Mouse (Mus musculus): Measurements from ENCODE around the gene 0610040J01Rik. TPM values are rescaled to one million over a fixed set of nuclear protein-coding genes. Genes with fewer than 3 reads are reported as not detected.
"Not testable (repeated sequence)": the region's sequence is repeated elsewhere in the genome, so short reads cannot be mapped to it uniquely, and the experiment has no call there.

Gene 0610040J01Rik
- polyA plus RNA-seq, 1 experiment from 2014 or later = 5.7 TPM

DNA sequence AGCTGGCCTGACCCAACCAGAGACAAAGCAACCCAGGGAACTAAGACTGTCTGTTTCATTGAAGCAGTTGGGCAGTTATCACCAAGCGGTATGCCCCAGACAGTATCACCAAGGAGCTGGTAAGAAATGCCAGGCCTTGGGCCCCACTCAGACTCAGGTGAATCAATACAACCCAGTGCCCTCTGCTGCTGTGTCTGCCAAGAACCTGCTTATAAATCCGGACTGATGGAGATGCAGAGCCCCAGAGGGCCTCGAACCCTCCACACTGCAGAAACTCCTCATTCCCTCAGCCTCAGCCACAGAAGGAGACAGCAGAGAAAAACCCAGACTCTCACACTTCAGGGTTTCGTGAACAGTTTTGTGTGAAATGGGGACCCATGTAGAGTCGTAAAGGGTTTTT lies 74.1 kb downstream of the 0610040J01Rik start:
- no peak overlapping the region for H3K4me2 ChIP-seq (replicated peaks)
- no peaks in the 10 kb centered on the region for H3K4me1 ChIP-seq
- H3K27ac ChIP-seq = no peak overlapping the region
- WGBS = 92% methylated on average over 5 of the region's 5 CpGs
- no peak for ATAC-seq (ENCODE audit: insufficient number of reproducible peaks, insufficient read depth, low FRiP score, low TSS enrichment)
- H3K9me3 ChIP-seq = no peaks in the 10 kb centered on the region
- no peaks in the 10 kb centered on the region for H3K36me3 ChIP-seq
- H3K9ac ChIP-seq = no peak overlapping the region
- no peaks in the 10 kb centered on the region for H3K27me3 ChIP-seq
- H3K4me3 ChIP-seq = no peak overlapping the region

DNA sequence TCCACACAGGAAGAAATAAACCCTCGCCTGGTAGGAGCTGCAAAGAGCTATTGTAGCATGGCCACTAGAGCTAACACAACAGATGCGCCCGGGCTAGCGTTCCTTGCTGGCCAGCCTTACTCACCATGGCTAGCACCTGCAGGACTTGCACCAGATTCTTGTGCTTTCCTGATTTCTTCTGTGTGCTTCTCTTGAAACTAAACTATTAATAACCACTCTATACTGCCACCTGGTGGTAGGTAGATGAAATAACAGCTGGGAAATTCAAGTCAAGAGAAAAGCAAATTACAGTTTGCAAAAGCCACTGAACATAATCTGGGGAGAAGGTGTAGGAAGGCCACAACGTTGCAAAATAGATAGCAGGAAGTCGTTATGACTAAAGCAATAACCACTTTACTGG lies 74.5 kb downstream of the 0610040J01Rik start:
- Histone ChIP-seq H3K4me3 (no peak overlapping the region), H3K9me3 (no peaks in the 10 kb centered on the region), H3K4me2 (replicated peaks) (no peak overlapping the region), H3K9ac (no peak overlapping the region), H3K27me3 (no peaks in the 10 kb centered on the region), H3K27ac (no peak overlapping the region), H3K36me3 (no peaks in the 10 kb centered on the region), H3K4me1 (no peaks in the 10 kb centered on the region)
- 45% methylated on average over 6 of the region's 6 CpGs for WGBS
- ATAC-seq (ENCODE audit: insufficient number of reproducible peaks, insufficient read depth, low FRiP score, low TSS enrichment) = no peak

DNA sequence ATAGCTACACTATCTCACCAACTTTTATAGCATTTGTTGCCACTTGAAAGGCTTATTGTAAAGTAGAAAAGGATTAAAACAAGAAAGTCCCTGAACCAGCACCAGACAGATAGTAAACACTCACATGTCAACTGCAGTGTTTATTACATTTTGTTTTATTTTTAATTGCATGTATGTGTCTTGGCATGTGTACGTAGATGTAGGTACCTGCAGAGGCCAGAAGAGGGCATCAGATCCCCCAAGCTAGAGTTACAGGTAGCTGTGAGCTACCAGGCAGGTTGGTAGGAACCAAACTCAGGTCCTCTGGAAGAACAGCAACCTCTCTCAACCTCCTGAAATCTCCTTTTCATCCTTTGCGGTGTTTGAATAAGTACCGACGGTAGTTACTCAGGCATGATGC lies 74.9 kb downstream of the 0610040J01Rik start:
- WGBS = 94% methylated on average over 4 of the region's 4 CpGs
- ATAC-seq (ENCODE audit: insufficient number of reproducible peaks, insufficient read depth, low FRiP score, low TSS enrichment) = no peak
- Histone ChIP-seq H3K4me2 (replicated peaks) (no peak overlapping the region), H3K27me3 (no peaks in the 10 kb centered on the region), H3K9ac (no peak overlapping the region), H3K36me3 (no peaks in the 10 kb centered on the region), H3K27ac (no peak overlapping the region), H3K4me1 (no peaks in the 10 kb centered on the region), H3K4me3 (no peak overlapping the region), H3K9me3 (no peaks in the 10 kb centered on the region)

DNA sequence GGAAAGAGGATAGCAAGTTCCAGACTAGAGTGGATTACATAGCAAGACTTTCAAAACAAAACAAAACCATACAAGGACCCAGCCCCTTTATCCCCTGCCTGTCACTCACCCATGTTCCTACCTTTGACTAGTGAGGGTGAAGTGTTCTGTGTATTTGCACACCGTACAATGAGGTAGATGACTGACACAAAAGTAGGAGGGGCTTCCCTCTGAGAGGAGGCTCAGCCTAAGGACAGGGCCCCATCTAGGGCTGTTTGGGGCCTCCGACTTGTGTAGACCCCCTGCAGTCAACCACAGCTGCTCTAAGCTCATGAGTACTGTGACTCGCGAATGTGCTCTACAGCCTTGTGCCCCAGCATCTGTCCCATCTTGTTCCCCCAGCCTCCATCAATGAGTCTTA lies 79.1 kb downstream of the 0610040J01Rik start:
- Histone ChIP-seq H3K27ac (no peak overlapping the region), H3K4me2 (replicated peaks) (no peak overlapping the region), H3K9me3 (no peaks in the 10 kb centered on the region), H3K4me3 (no peak overlapping the region), H3K36me3 (no peaks in the 10 kb centered on the region), H3K27me3 (no peaks in the 10 kb centered on the region), H3K4me1 (no peaks in the 10 kb centered on the region), H3K9ac (no peak overlapping the region)
- ATAC-seq (ENCODE audit: insufficient number of reproducible peaks, insufficient read depth, low FRiP score, low TSS enrichment) = no peak
- 77% methylated on average over 4 of the region's 4 CpGs for WGBS

DNA sequence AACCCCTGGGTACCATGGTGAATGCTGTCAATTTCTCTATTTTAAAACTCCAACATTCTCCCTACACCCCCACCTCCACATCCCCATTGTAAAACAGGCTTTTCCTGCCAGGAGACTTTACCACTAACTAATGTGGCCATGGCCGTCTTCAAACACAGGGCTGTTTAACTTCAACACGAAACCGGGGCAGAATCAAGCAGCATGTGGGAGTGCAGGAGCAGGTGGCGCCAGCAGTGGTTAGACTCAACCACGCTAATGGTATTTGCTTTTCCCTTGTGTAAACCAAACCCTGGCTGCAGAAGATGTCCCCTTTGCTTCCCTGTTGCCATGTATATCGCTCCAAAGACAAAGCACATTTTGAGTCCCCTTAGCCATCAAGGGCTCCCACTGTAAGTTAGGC lies 79.7 kb downstream of the 0610040J01Rik start:
- no peak overlapping the region for H3K4me3 ChIP-seq
- H3K27me3 ChIP-seq = no peaks in the 10 kb centered on the region
- no peak for ATAC-seq (ENCODE audit: insufficient number of reproducible peaks, insufficient read depth, low FRiP score, low TSS enrichment)
- H3K9ac ChIP-seq = no peak overlapping the region
- no peak overlapping the region for H3K4me2 ChIP-seq (replicated peaks)
- 81% methylated on average over 6 of the region's 6 CpGs for WGBS
- no peaks in the 10 kb centered on the region for H3K4me1 ChIP-seq
- H3K36me3 ChIP-seq = no peaks in the 10 kb centered on the region
- H3K27ac ChIP-seq = no peak overlapping the region
- no peaks in the 10 kb centered on the region for H3K9me3 ChIP-seq

DNA sequence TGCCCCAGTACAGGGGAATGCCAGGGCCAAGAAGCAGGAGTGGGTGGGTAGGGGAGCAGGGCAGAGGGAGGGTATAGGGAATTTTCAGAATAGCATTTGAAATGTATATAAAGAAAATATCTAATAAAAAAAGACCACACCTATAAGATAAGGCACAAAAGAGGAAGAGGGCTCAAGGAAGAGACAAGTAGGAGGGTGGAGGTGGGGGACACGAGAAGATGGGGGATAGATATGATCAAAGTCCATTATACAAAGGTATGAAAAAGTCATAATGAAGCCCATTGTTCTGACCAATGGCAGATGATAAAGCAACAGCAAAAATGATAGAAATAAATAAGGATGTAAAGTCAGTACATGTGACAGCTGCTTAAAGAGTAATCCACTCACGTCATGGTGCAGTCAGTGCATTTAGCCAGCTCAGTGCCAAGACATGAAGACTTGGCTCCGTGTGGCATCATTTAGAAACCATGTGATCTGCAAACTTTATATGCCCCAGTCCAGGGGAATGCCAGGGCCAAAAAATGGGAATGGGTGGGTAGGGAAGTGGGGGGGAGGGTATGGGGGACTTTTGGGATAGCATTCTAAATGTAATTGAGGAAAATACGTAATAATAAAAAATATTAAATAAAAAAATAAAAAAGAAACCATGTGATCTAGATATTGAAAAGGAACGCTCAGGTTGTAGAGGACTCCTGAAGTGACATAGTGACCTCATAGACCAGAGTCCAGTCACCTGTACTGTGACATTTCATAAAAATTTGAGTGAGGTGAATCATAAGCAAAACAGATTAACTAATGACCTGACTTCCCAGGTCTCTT lies 85.0 kb downstream of the 0610040J01Rik start:
- not testable (repeated sequence) for H3K9ac ChIP-seq; H3K4me2 ChIP-seq (replicated peaks); ATAC-seq (ENCODE audit: insufficient number of reproducible peaks, insufficient read depth, low FRiP score, low TSS enrichment); H3K27ac ChIP-seq; H3K4me3 ChIP-seq; H3K36me3 ChIP-seq; H3K27me3 ChIP-seq; H3K4me1 ChIP-seq; H3K9me3 ChIP-seq
- WGBS = 87% methylated on average over 5 of the region's 5 CpGs

DNA sequence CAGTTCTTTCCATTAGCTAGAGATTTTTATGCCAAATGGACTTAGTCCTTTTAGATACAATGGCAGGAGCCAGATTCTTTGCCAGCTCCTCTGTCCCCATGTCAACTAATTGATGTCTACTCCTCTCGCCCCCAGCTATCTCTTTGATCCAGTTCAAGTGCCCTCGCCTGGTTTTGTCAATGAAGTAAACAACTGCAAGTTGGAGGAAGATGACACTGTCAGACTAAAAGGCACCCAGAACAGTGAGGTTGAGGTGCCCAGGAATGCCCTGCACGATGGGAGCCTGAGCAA lies 85.6 kb downstream of the 0610040J01Rik start:
- ATAC-seq (ENCODE audit: insufficient number of reproducible peaks, insufficient read depth, low FRiP score, low TSS enrichment) = no peak

DNA sequence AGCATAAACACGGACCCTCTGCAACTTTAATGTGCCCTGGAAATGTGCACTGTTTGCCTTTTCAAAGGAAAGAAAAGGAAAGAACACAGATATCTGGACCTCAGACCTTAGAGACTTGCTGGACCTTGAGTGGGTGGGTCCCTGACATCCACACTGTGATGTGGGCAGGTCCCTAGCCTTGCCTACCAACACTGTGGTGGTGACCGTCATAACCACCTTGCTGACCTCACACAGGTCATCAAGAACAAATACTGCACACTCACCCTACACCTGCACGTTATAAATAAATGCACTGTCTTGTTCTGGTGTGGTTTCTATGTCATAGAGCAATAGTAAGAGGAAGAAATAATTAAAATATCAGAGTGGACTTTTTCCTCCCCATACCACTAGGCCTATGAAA lies 91.2 kb downstream of the 0610040J01Rik start:
- Histone ChIP-seq H3K9ac (no peak overlapping the region), H3K27me3 (no peaks in the 10 kb centered on the region), H3K4me3 (no peak overlapping the region), H3K9me3 (no peaks in the 10 kb centered on the region), H3K4me2 (replicated peaks) (no peak overlapping the region), H3K27ac (no peak overlapping the region), H3K4me1 (0 out of 2 replicates have a peak, but pooled peaks cover 3% of the 10 kb centered on the region), H3K36me3 (no peaks in the 10 kb centered on the region)
- WGBS = 76% methylated on average over 3 of the region's 3 CpGs
- no peak for ATAC-seq (ENCODE audit: insufficient number of reproducible peaks, insufficient read depth, low FRiP score, low TSS enrichment)

More for the DNA sequence above, 85.6 kb downstream of the 0610040J01Rik start:
- no peak overlapping the region for H3K27ac ChIP-seq
- H3K9ac ChIP-seq = no peak overlapping the region
- H3K9me3 ChIP-seq = no peaks in the 10 kb centered on the region
- WGBS = 84% methylated on average over 3 of the region's 3 CpGs
- no peaks in the 10 kb centered on the region for H3K27me3 ChIP-seq
- H3K4me2 ChIP-seq (replicated peaks) = no peak overlapping the region
- H3K36me3 ChIP-seq = no peaks in the 10 kb centered on the region
- H3K4me1 ChIP-seq = no peaks in the 10 kb centered on the region
- H3K4me3 ChIP-seq = no peak overlapping the region

DNA sequence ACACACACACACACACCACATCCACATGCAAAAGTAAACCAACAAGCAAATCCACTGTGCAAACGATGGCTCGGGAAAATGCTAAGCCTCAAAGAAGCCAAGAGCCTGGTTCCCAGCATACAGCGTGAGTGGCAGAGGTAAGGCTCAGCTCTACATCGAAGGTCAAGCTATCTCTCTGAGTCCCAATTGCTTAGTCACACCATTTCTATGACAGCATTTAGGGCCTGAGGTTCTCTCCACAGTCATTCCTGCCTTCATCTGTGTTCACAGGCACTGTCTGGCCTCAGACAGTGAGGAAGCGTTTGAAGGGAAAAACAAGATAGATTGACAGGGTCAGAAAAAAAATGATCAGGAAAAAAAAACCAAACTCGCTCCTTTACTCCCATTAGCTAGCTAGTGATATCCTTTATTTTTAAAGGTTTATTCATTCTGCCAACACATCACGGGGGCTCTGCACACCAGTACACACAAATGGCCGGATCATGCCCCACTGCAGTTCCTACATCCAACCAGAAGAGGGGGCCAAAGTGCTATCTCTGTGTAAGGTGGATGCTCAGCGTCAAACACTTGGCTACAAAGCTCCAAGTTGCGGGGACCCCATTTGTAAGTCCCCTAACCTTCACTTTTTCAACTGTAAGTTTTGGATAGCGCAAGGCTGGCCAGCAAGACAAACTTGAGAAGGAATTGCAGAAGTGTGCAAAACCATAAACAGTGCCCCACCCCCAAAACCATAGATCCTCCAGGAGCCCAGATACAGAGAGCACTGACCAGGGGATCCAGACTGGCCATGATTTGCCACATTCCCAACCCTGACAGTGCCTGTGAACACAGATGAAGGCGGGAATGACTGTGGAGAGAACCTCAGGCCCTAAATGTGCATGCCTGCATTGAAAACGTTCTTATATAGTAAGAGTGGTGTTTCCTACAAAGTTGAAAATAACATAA lies 94.3 kb downstream of the 0610040J01Rik start:
- 40% methylated on average over 13 of the region's 13 CpGs for WGBS
- 0 out of 2 replicates have a peak, but pooled peaks have one; percentile 36 for ATAC-seq (ENCODE audit: insufficient number of reproducible peaks, insufficient read depth, low FRiP score, low TSS enrichment)
- no peak overlapping the region; the same call in 1 of the 2 replicates for H3K4me2 ChIP-seq (replicated peaks)
- H3K9me3 ChIP-seq = no peaks in the 10 kb centered on the region
- H3K27ac ChIP-seq = no peak overlapping the region
- no peak overlapping the region for H3K4me3 ChIP-seq
- no peaks in the 10 kb centered on the region for H3K27me3 ChIP-seq
- H3K9ac ChIP-seq = no peak overlapping the region
- H3K4me1 ChIP-seq = 0 out of 2 replicates have a peak, but pooled peaks cover 3% of the 10 kb centered on the region
- no peaks in the 10 kb centered on the region for H3K36me3 ChIP-seq

DNA sequence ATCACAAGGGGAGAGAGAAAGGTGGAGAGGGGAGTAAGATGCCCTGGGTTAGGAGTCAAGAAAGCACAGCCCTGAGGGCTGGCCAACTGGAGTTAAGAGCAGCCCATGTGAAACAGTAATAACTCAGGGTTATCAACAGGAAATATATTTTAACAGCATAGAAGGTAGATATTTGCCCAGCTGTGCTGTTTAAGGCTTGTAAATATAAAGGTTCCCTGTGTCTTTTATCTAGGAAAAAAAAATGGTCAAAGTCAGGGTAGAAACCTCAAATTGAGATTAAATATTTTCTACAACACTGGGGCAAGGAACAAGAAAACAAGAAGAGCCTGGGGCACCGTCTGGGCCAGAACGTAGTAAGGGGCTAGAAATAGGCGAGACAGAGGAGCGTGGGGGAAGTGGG lies 95.3 kb downstream of the 0610040J01Rik start:
- Histone ChIP-seq H3K27me3 (no peaks in the 10 kb centered on the region), H3K9me3 (no peaks in the 10 kb centered on the region), H3K36me3 (no peaks in the 10 kb centered on the region), H3K4me3 (no peak overlapping the region), H3K27ac (no peak overlapping the region), H3K4me1 (0 out of 2 replicates have a peak, but pooled peaks cover 3% of the 10 kb centered on the region), H3K9ac (no peak overlapping the region), H3K4me2 (replicated peaks) (no peak overlapping the region)
- 38% methylated on average over 4 of the region's 4 CpGs for WGBS
- ATAC-seq (ENCODE audit: insufficient number of reproducible peaks, insufficient read depth, low FRiP score, low TSS enrichment) = no peak

DNA sequence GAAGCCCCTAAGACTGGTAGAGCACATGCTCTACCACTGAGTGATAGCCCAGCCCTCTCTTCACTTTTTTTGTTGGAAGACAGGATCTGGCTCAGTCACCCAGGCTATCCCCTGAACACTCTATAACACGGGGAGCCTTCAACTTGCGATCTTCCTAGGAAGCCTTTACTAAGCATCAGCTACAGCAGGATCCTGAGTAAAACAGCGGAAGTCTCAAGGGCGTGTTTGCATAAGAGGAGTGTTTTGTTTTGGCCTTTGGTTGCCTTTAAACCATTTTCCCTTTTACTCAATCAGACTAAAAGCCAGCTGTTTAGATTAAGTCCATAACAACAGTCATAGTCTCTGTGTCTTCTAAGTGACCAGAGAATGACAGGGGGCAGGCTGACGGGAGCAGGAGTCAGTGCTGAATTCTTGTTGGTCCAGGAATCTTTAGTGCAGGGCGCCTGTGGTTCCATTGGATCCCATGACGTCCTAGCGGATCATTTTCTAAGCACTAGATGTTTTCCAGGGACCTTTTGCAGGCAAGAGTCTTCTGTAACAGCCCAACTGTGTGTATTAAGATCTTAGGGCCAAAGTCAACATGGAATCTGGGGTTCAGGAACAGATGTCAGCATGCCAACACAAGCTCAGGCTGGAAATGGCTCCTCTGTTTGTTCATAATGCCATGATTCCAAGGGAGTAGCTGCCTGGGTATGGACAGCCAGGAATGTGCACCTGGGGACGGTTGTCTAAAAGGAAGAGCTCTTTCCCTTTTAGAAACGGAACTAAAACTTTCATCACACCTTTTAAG lies 98.2 kb downstream of the 0610040J01Rik start:
- Histone ChIP-seq H3K27me3 (no peaks in the 10 kb centered on the region), H3K27ac (no peak overlapping the region), H3K4me2 (replicated peaks) (no peak overlapping the region), H3K4me3 (no peak overlapping the region), H3K36me3 (no peaks in the 10 kb centered on the region), H3K4me1 (0 out of 2 replicates have a peak, but pooled peaks cover 3% of the 10 kb centered on the region), H3K9me3 (no peaks in the 10 kb centered on the region), H3K9ac (no peak overlapping the region)
- WGBS = 87% methylated on average over 10 of the region's 10 CpGs
- ATAC-seq (ENCODE audit: insufficient number of reproducible peaks, insufficient read depth, low FRiP score, low TSS enrichment) = no peak

Data from embryonic facial prominence, embryonic 12.5 days (tissue).